Mouse (Mus musculus): ENCODE data around the gene Ccl9.
"Not testable (repeated sequence)": the region's sequence is repeated elsewhere in the genome, so short reads cannot be mapped to it uniquely, and the experiment has no call there.

Ccl9 gene

GRCm38 (mm10) chr11:83578999-83579398 lies 563 bp upstream of the Ccl9 start:
- no peak for DNase-seq

GRCm38 (mm10) chr11:83576927-83577555 lies 1.4 kb downstream of the Ccl9 start:
- no peak for DNase-seq

- DNase-seq = no peak
These were observed 5.6 kb downstream of the Ccl9 start for GRCm38 (mm10) chr11:83572834-83573233.

- DNase-seq = no peak
These were observed 6.2 kb downstream of the Ccl9 start for GRCm38 (mm10) chr11:83572223-83572622.

GRCm38 (mm10) chr11:83570189-83570588 lies 8.2 kb downstream of the Ccl9 start:
- DNase-seq = no peak

GRCm38 (mm10) chr11:83569249-83569648 lies 9.2 kb downstream of the Ccl9 start:
- DNase-seq = no peak

- no peak for DNase-seq
These were observed 9.7 kb downstream of the Ccl9 start for GRCm38 (mm10) chr11:83568786-83569185.

GRCm38 (mm10) chr11:83568061-83568460 lies 10.4 kb downstream of the Ccl9 start:
- DNase-seq = no peak

GRCm38 (mm10) chr11:83567311-83567710 lies 11.1 kb downstream of the Ccl9 start:
- no peak for DNase-seq

- DNase-seq = no peak
These were observed 11.8 kb downstream of the Ccl9 start for GRCm38 (mm10) chr11:83566617-83567016.

GRCm38 (mm10) chr11:83563754-83564153 lies 14.7 kb downstream of the Ccl9 start:
- no peak for DNase-seq

GRCm38 (mm10) chr11:83562311-83562887 lies 16.0 kb downstream of the Ccl9 start:
- no peak for DNase-seq

GRCm38 (mm10) chr11:83560405-83560804 lies 18.0 kb downstream of the Ccl9 start:
- DNase-seq = no peak

- DNase-seq = no peak
These were observed 21.4 kb downstream of the Ccl9 start for GRCm38 (mm10) chr11:83557074-83557473.

GRCm38 (mm10) chr11:83556085-83556781 lies 22.2 kb downstream of the Ccl9 start:
- DNase-seq = peak; percentile 11 to 17

GRCm38 (mm10) chr11:83551668-83552067 lies 26.8 kb downstream of the Ccl9 start:
- DNase-seq = no peak

- DNase-seq = not testable (repeated sequence)
These were observed 27.4 kb downstream of the Ccl9 start for GRCm38 (mm10) chr11:83551037-83551436.

GRCm38 (mm10) chr11:83550186-83550632 lies 28.2 kb downstream of the Ccl9 start:
- DNase-seq = no peak

GRCm38 (mm10) chr11:83544214-83544613 lies 34.2 kb downstream of the Ccl9 start:
- DNase-seq = no peak

- no peak for DNase-seq
These were observed 37.0 kb downstream of the Ccl9 start for GRCm38 (mm10) chr11:83541415-83541814.

GRCm38 (mm10) chr11:83540931-83541330 lies 37.5 kb downstream of the Ccl9 start:
- DNase-seq = no peak

- no peak for DNase-seq
These were observed 39.6 kb downstream of the Ccl9 start for GRCm38 (mm10) chr11:83538705-83539314.

GRCm38 (mm10) chr11:83536831-83537230 lies 41.6 kb downstream of the Ccl9 start:
- DNase-seq = no peak
